Comparison of ENCODE assay signal across 7 mouse cellular contexts in genomic region chr8:123518172-123518571, GRCm38 (mm10). TPM values are rescaled to one million over a fixed set of nuclear protein-coding genes. Genes with fewer than 3 reads are reported as not detected.
DNase-seq lines count a peak whose midpoint lies in the region; ATAC-seq and TF ChIP-seq lines count a peak whose summit lies in the region.

No protein-coding gene starts in this region.

- H3K4me1 ChIP-seq in lung, embryonic 16.5 days (replicated peaks; ENCODE audit: control insufficient read depth, insufficient read depth, low read length): peaks cover 19% of the 10 kb centered on the region
- H3K4me1 ChIP-seq in lung, adult 2 months (ENCODE audit: control insufficient read depth, insufficient read depth, low read length): peaks cover 8% of the 10 kb centered on the region; the same call in 1 of the 2 replicates
- peaks cover 32% of the 10 kb centered on the region for H3K4me1 ChIP-seq in forebrain, embryonic 12.5 days
- H3K4me1 ChIP-seq in limb, embryonic 14.5 days (ENCODE audit: control insufficient read depth, insufficient read depth, low read length): peaks cover 10% of the 10 kb centered on the region
- peaks cover 7% of the 10 kb centered on the region for H3K4me1 ChIP-seq in stomach, embryonic 14.5 days (ENCODE audit: control insufficient read depth, insufficient read depth, low read length)

- peak overlapping the region; percentile 56 for H3K4me2 ChIP-seq in lung, embryonic 16.5 days (ENCODE audit: low read depth, low read length)
- H3K4me2 ChIP-seq in forebrain, embryonic 12.5 days: peak overlapping the region; percentile 75
- peak overlapping the region; percentile 86 for H3K4me2 ChIP-seq in limb, embryonic 14.5 days (replicated peaks; ENCODE audit: low read depth, low read length, severe bottlenecking)
- H3K4me2 ChIP-seq in stomach, embryonic 14.5 days (replicated peaks; ENCODE audit: low read depth, low read length): peak overlapping the region; percentile 34

- no peak overlapping the region for H3K27ac ChIP-seq in lung, embryonic 16.5 days (ENCODE audit: low read length)
- H3K27ac ChIP-seq in forebrain, embryonic 12.5 days: no peak overlapping the region
- no peak overlapping the region for H3K27ac ChIP-seq in limb, embryonic 14.5 days (replicated peaks; ENCODE audit: low read depth, low read length)
- no peak overlapping the region for H3K27ac ChIP-seq in stomach, embryonic 14.5 days (ENCODE audit: low read length)

- WGBS in lung, embryonic 16.5 days: 26% methylated on average over 10 of the region's 10 CpGs
- WGBS in lung, adult 2 months: 27% methylated on average over 10 of the region's 10 CpGs
- WGBS in forebrain, embryonic 12.5 days: 41% methylated on average over 10 of the region's 10 CpGs
- WGBS in limb, embryonic 14.5 days: 32% methylated on average over 10 of the region's 10 CpGs
- 34% methylated on average over 10 of the region's 10 CpGs for WGBS in stomach, embryonic 14.5 days

- H3K9me3 ChIP-seq in lung, embryonic 16.5 days (ENCODE audit: control insufficient read depth, low read length): no peaks in the 10 kb centered on the region
- H3K9me3 ChIP-seq in forebrain, embryonic 12.5 days: no peaks in the 10 kb centered on the region
- H3K9me3 ChIP-seq in limb, embryonic 14.5 days (ENCODE audit: control insufficient read depth, low read length): no peaks in the 10 kb centered on the region
- no peaks in the 10 kb centered on the region for H3K9me3 ChIP-seq in stomach, embryonic 14.5 days (ENCODE audit: control insufficient read depth, low read depth, low read length)

- no peak for TF ChIP-seq CTCF in lung, adult 2 months (IDR thresholded peaks at IDR 0.05; ENCODE audit: insufficient read depth, low read length)

- no peak for ATAC-seq in lung, embryonic 16.5 days (ENCODE audit: low read depth)
- ATAC-seq in forebrain, embryonic 12.5 days (ENCODE audit: low FRiP score): no peak
- ATAC-seq in limb, embryonic 14.5 days (ENCODE audit: low FRiP score, low read depth): no peak
- no peak for ATAC-seq in stomach, embryonic 14.5 days (ENCODE audit: insufficient number of reproducible peaks, insufficient read depth, low FRiP score, low read depth)

- no peak for DNase-seq in lung, adult 2 months
- no peak for DNase-seq in limb, embryonic 14.5 days (ENCODE audit: low spot score)
- no peak for DNase-seq in cerebellum, postnatal 25 days
- DNase-seq in spleen, postnatal 10 days (ENCODE audit: low spot score in 2 of 2): no peak

- no peak for TF ChIP-seq POLR2A in lung, adult 2 months (IDR thresholded peaks at IDR 0.05; ENCODE audit: borderline replicate concordance, extremely low read depth, low read depth, low read length)
- TF ChIP-seq POLR2A in limb, embryonic 14.5 days (IDR thresholded peaks at IDR 0.05; ENCODE audit: borderline replicate concordance, extremely low read depth, insufficient read depth, insufficient read length): no peak

- H3K27me3 ChIP-seq in lung, embryonic 16.5 days (ENCODE audit: control insufficient read depth, insufficient read depth, low read depth, low read length): peaks cover 30% of the 10 kb centered on the region
- peaks cover 15% of the 10 kb centered on the region for H3K27me3 ChIP-seq in forebrain, embryonic 12.5 days
- peaks cover 10% of the 10 kb centered on the region for H3K27me3 ChIP-seq in limb, embryonic 14.5 days (ENCODE audit: control insufficient read depth, insufficient read depth, low read length)
- peaks cover 12% of the 10 kb centered on the region; the same call in 1 of the 2 replicates for H3K27me3 ChIP-seq in stomach, embryonic 14.5 days (ENCODE audit: control insufficient read depth, insufficient read depth, low read length)

- peaks cover 5% of the 10 kb centered on the region; the same call in 1 of the 2 replicates for H3K36me3 ChIP-seq in lung, embryonic 16.5 days (ENCODE audit: control insufficient read depth, insufficient read depth, low read length)
- peaks cover 19% of the 10 kb centered on the region for H3K36me3 ChIP-seq in forebrain, embryonic 12.5 days (replicated peaks)
- H3K36me3 ChIP-seq in limb, embryonic 14.5 days (ENCODE audit: control insufficient read depth, insufficient read depth, low read length): peaks cover 21% of the 10 kb centered on the region
- H3K36me3 ChIP-seq in stomach, embryonic 14.5 days (ENCODE audit: control insufficient read depth, insufficient read depth, low read length): peaks cover 11% of the 10 kb centered on the region; the same call in 1 of the 2 replicates

- peak overlapping the region; percentile 70 for H3K4me3 ChIP-seq in lung, embryonic 16.5 days (ENCODE audit: low read length)
- H3K4me3 ChIP-seq in lung, adult 2 months (replicated peaks; ENCODE audit: extremely low read depth, low read depth, low read length): no peak overlapping the region
- peak overlapping the region; percentile 73; the same call in 1 of the 2 replicates for H3K4me3 ChIP-seq in forebrain, embryonic 12.5 days (replicated peaks)
- H3K4me3 ChIP-seq in limb, embryonic 14.5 days (replicated peaks; ENCODE audit: low read length): peak overlapping the region; percentile 50
- peak overlapping the region; percentile 86 for H3K4me3 ChIP-seq in stomach, embryonic 14.5 days (ENCODE audit: low read depth, low read length)

- H3K9ac ChIP-seq in lung, embryonic 16.5 days (ENCODE audit: low read length): 0 out of 2 replicates have a peak overlapping the region, but pooled peaks have one; percentile 33
- H3K9ac ChIP-seq in forebrain, embryonic 12.5 days: no peak overlapping the region
- 0 out of 2 replicates have a peak overlapping the region, but pooled peaks have one; percentile 73 for H3K9ac ChIP-seq in limb, embryonic 14.5 days (ENCODE audit: low read depth, low read length, severe bottlenecking)
- H3K9ac ChIP-seq in stomach, embryonic 14.5 days (replicated peaks; ENCODE audit: low read depth, low read length): no peak overlapping the region

RNA-seq across cellular contexts. Expression of gene Gas8, which starts 0.5 kb away (rescaled TPM):
- 28.3 and 28.9 TPM in 2 replicates for polyA plus RNA-seq in lung, embryonic 16.5 days (2015; fragmentation: Nextera tagmentation; extraction: Ambion mirVana)
- 9.2 and 14.0 TPM in 2 replicates for polyA plus RNA-seq in lung, adult 2 months (2012; rRNA removed)
- 41.0 and 41.3 TPM in 2 replicates for polyA plus RNA-seq in forebrain, embryonic 12.5 days (2016; fragmentation: Nextera tagmentation; extraction: Ambion mirVana)
- 19.6 and 34.0 TPM in 2 replicates for polyA plus RNA-seq in limb, embryonic 14.5 days (2012; rRNA removed)
- polyA plus RNA-seq in limb, embryonic 14.5 days (2014; fragmentation: Nextera tagmentation; extraction: Ambion mirVana): 30.9 and 36.4 TPM in 2 replicates
- polyA plus RNA-seq in stomach, embryonic 14.5 days (2014; fragmentation: Nextera tagmentation; extraction: Ambion mirVana): 31.3 and 32.5 TPM in 2 replicates

RNA-seq across cellular contexts. Expression of gene Dbndd1, which starts 2.9 kb away (rescaled TPM):
- 1.5 and 1.9 TPM in 2 replicates for polyA plus RNA-seq in lung, embryonic 16.5 days (2015; fragmentation: Nextera tagmentation; extraction: Ambion mirVana)
- polyA plus RNA-seq in lung, adult 2 months (2012; rRNA removed): 1.8 and 2.6 TPM in 2 replicates
- polyA plus RNA-seq in forebrain, embryonic 12.5 days (2016; fragmentation: Nextera tagmentation; extraction: Ambion mirVana): 38.8 and 42.6 TPM in 2 replicates
- 8.3 and 10.4 TPM in 2 replicates for polyA plus RNA-seq in limb, embryonic 14.5 days (2012; rRNA removed)
- 10.3 and 12.6 TPM in 2 replicates for polyA plus RNA-seq in limb, embryonic 14.5 days (2014; fragmentation: Nextera tagmentation; extraction: Ambion mirVana)
- 4.0 and 5.7 TPM in 2 replicates for polyA plus RNA-seq in stomach, embryonic 14.5 days (2014; fragmentation: Nextera tagmentation; extraction: Ambion mirVana)

RNA-seq across cellular contexts. Expression of gene Afg3l1, which starts 40.5 kb away (rescaled TPM):
- polyA plus RNA-seq in lung, embryonic 16.5 days (2015; fragmentation: Nextera tagmentation; extraction: Ambion mirVana): 48.3 and 53.6 TPM in 2 replicates
- polyA plus RNA-seq in lung, adult 2 months (2012; rRNA removed): 13.0 and 21.4 TPM in 2 replicates
- polyA plus RNA-seq in forebrain, embryonic 12.5 days (2016; fragmentation: Nextera tagmentation; extraction: Ambion mirVana): 69.7 and 71.1 TPM in 2 replicates
- polyA plus RNA-seq in limb, embryonic 14.5 days (2012; rRNA removed): 29.5 and 31.1 TPM in 2 replicates
- polyA plus RNA-seq in limb, embryonic 14.5 days (2014; fragmentation: Nextera tagmentation; extraction: Ambion mirVana): 30.8 and 37.6 TPM in 2 replicates
- polyA plus RNA-seq in stomach, embryonic 14.5 days (2014; fragmentation: Nextera tagmentation; extraction: Ambion mirVana): 35.8 and 36.3 TPM in 2 replicates

Comparison
In these comparisons a context has a peak if more than half of its experiments do, and no peak if none do; other contexts are left out.
1. H3K4me2 ChIP-seq: peak in every context shown above with its lines; median percentile 86 in limb, embryonic 14.5 days; 75 in forebrain, embryonic 12.5 days; 56 in lung, embryonic 16.5 days; 34 in stomach, embryonic 14.5 days.
2. H3K9ac ChIP-seq: peak in lung, embryonic 16.5 days (single experiment) and limb, embryonic 14.5 days (single experiment); none in forebrain, embryonic 12.5 days (single experiment) and stomach, embryonic 14.5 days (single experiment).